Comparison of ENCODE assay signal across 8 mouse cellular contexts in the genomic region with DNA sequence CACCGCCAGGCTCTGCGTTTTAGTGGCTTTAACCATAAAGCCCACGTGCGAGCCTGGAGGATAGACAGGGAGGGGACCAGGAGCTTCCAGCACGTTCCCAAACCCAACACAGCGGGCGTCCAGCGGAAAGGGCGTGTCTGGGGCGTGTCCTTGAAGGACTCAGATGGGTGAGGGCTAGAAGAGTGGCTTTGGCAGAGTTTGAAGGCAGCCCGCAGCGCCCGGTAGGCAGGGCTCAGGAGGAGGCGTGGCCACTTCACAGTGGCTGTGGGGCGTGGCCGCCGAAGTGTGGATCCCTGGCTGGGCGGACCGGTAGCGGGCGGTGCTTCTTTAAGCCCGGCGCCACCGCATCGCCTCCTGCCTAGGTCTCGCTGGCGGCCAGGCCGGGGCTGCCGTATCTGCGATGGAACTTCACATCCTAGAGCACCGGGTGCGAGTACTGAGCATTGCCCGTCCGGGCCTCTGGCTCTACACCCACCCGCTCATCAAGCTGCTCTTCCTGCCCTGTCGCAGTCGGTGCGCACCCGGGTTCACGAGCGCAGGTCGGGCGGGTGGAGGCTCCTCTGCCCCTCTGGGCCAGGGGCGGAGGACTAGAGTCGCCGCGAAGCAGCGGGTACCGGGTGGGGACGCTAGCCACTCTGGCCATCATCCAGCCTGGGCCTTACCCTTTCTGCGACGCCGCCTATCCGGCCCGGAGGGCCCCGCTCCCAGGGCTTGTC. TPM values are rescaled to one million over a fixed set of nuclear protein-coding genes. Genes with fewer than 3 reads are reported as not detected.
DNase-seq lines count a peak whose midpoint lies in the region; ATAC-seq lines count a peak whose summit lies in the region.

A gene (plus strand): TSS at position 312 of the 716 bp plus-strand sequence.

- no peaks in the 10 kb centered on the region for H3K9me3 ChIP-seq in hindbrain, embryonic 12.5 days (replicated peaks)

- H3K4me2 ChIP-seq in hindbrain, embryonic 12.5 days (replicated peaks), result peak within 1 kb of the TSS; percentile 56

- peak; percentile 84 for DNase-seq in NIH3T3 (ENCODE audit: low read depth)
- peak; percentile 41 to 67 for DNase-seq in cerebellum, postnatal 25 days
- peak; percentile 56 to 57 for DNase-seq in frontal cortex, postnatal 14 days (ENCODE audit: low spot score in 2 of 2)
- DNase-seq in layer of hippocampus, postnatal 36 days, result peak; percentile 51 to 58
- peak; percentile 63 for DNase-seq in right cerebral cortex, adult 18-20 months
- DNase-seq in urinary bladder, postnatal 10 days (ENCODE audit: low spot score), result peak; percentile 54

- peak; percentile 79 for ATAC-seq in hindbrain, embryonic 12.5 days (ENCODE audit: low FRiP score)

- no peak within 1 kb of the TSS for H3K27ac ChIP-seq in hindbrain, embryonic 12.5 days
- H3K27ac ChIP-seq in macrophage, result no peak within 1 kb of the TSS

- 2% methylated on average over 56 of the region's 56 CpGs for WGBS in hindbrain, embryonic 12.5 days
- WGBS in macrophage (ENCODE audit: missing documents), result 4% methylated on average over 56 of the region's 56 CpGs

- peaks cover 20% of the 10 kb centered on the region for H3K36me3 ChIP-seq in hindbrain, embryonic 12.5 days
- peaks cover 27% of the 10 kb centered on the region for H3K36me3 ChIP-seq in macrophage (ENCODE audit: inconsistent target)

- H3K9ac ChIP-seq in hindbrain, embryonic 12.5 days, result peak within 1 kb of the TSS; percentile 42

- peak within 1 kb of the TSS; percentile 34 for H3K4me3 ChIP-seq in hindbrain, embryonic 12.5 days
- H3K4me3 ChIP-seq in macrophage (ENCODE audit: inconsistent target), result peak within 1 kb of the TSS; percentile 8; the same call in 1 of the 2 replicates

- H3K4me1 ChIP-seq in hindbrain, embryonic 12.5 days, result peaks cover 4% of the 10 kb centered on the region; the same call in 1 of the 2 replicates

- H3K79me2 ChIP-seq in macrophage (ENCODE audit: inconsistent target), result no peaks in the 10 kb centered on the region

- H3K27me3 ChIP-seq in hindbrain, embryonic 12.5 days, result peaks cover 25% of the 10 kb centered on the region

RNA-seq across cellular contexts. Expression of the gene that starts here (rescaled TPM):
- 3.1 and 3.6 TPM in 2 replicates for polyA plus RNA-seq in hindbrain, embryonic 12.5 days (2016; fragmentation: Nextera tagmentation; extraction: Ambion mirVana)
- total RNA-seq in layer of hippocampus, postnatal 36 days (2021), result 1 to 10 TPM; 2.9 to 4.8 TPM
- total RNA-seq in macrophage (2018; cell fraction: chromatin; rRNA removed), result 1 to 10 TPM in 12 of 26 experiments, under 1 TPM in 7, not detected in 7; 0.44 to 4.1 (median 1.3) TPM
- total RNA-seq in macrophage (2018; cell fraction: cytosol; rRNA removed), result 1 to 10 TPM; 1.1 to 5.2 (median 2.6) TPM
- total RNA-seq in macrophage (2018; cell fraction: nucleus; rRNA removed), result 1 to 10 TPM in 16 of 26 experiments, under 1 TPM in 7, not detected in 3; 0.30 to 3.1 (median 1.4) TPM
- 2.2 to 3.4 TPM (median 2.2 TPM) in 3 replicates for polyA plus RNA-seq in macrophage (2018)
